Mouse (Mus musculus): ENCODE data around the gene 4930578G10Rik.
"Not testable (repeated sequence)": the region's sequence is repeated elsewhere in the genome, so short reads cannot be mapped to it uniquely, and the experiment has no call there.

GRCm38 (mm10) chr4:42853788-42854187, 118.4 kb downstream of the 4930578G10Rik start, which contains the start of gene Fam205a1:
- not testable (repeated sequence) for TF ChIP-seq CTCF (IDR thresholded peaks at IDR 0.05; ENCODE audit: borderline replicate concordance, control insufficient read depth, extremely low read depth, insufficient read depth, low read length, poor library complexity); POLR2A (IDR thresholded peaks at IDR 0.05; ENCODE audit: control insufficient read depth, extremely low read depth, insufficient read depth, low read length, poor library complexity)
